Mouse (Mus musculus) cerebellum, adult (tissue): ENCODE measurements at regions not wholly inside any gene's neighbourhood (a gene's known extent, or its start where the extent isn't known, plus 50 kb on each side); places are given as distances from the start of the nearest gene placed in this dataset.

Experiments
- ATAC-seq: cut with Nextera tagmentation; 2 replicates; pipeline ENCODE4 v1.9.2; 2017; ENCODE audit warnings: mild to moderate bottlenecking, moderate library complexity, mixed read lengths; ENCODE audit not compliant: insufficient number of reproducible peaks, low FRiP score, low TSS enrichment

DNA sequence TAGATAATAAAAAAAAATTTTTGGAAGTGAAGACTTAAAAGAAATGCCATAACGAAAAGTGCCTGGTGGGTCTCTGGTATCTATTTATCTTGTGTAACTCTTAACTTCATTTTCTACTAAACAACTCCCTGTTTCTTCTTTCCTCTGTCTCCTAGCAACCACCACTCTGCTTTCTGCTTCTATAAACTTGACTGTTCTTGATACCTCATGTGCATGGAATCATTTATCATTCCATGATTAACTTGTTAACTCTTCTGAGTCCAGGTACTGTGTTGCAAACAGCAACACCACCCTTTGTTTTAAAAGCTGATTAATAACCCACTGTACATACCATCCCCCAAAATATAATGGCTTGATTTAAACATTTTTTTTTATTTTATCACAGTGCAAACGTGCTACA lies 325.0 kb downstream of the Mettl4 start:
- ATAC-seq = no peak

GRCm38 (mm10) chr17:94382993-94383392 lies 366.8 kb downstream of the Mettl4 start:
- ATAC-seq = no peak

- ATAC-seq = no peak
These were observed 414.1 kb downstream of the Mettl4 start for GRCm38 (mm10) chr17:94335688-94336087.

DNA sequence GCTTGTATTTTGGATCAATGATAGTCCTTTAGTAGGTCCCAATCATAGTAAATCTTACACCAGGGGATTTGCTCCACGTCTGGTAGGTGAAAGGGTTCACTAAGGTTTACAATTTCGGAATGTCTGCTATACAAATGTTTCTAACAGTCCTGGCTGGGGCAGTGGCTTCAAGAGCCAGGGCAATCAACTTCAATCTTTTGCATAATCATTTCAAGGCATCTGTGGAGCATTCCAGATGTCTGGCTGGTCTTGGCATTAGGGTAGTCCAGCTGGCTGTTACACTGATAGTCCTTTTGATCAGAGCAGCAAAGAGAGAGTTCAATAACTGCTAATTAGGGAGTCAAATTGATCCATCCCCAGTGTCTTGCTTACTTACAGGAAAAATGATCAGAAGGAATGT lies 423.6 kb downstream of the Mettl4 start:
- no peak for ATAC-seq

GRCm38 (mm10) chr17:94291221-94291620 lies 458.6 kb downstream of the Mettl4 start:
- ATAC-seq = no peak

GRCm38 (mm10) chr17:94287612-94288159 lies 462.1 kb downstream of the Mettl4 start:
- no peak for ATAC-seq

DNA sequence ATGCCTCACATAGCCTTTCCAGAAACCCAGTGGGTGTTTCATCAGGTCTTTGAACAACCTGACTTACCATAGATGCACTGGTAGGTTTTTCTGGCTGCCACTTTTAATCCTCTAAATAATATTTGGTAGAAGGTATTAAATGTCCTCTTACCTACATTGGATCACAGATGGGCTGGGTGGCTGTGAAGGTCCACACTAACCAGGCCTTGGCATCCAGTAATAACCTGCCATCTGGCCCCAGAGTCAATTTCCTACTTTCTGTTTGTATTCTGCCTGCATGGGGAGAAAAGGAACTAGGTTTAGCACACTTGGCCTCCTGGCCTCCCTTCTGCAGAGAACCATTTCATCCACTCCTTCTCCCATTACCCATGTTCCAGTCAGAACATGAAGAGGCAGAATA lies 473.0 kb downstream of the Mettl4 start:
- peak; percentile 72; the same call in 1 of the 2 replicates for ATAC-seq

- ATAC-seq = no peak
These were observed 480.1 kb downstream of the Mettl4 start for GRCm38 (mm10) chr17:94269756-94270155.

DNA sequence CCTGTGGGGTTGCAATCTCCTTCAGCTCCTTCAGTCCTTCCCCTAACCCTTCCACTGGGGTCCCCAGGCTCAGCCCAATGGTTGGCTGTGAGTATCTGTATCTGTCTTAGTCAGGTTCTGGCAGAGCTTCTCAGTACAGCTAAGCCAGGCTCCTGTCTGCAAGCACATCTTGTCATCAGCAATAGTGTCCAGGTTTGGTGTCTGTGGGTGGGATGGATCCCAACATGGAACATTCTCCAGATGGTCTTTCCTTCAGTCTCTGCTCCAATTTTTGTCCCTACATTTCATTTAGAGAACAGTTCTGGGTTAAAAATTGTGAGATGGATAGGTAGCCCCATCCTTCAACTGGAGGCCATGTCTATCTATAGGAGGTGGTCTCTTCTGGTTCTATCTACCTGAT lies 494.2 kb downstream of the Mettl4 start:
- ATAC-seq = no peak

- no peak for ATAC-seq
These were observed 495.0 kb downstream of the Mettl4 start for GRCm38 (mm10) chr17:94254801-94255200.

DNA sequence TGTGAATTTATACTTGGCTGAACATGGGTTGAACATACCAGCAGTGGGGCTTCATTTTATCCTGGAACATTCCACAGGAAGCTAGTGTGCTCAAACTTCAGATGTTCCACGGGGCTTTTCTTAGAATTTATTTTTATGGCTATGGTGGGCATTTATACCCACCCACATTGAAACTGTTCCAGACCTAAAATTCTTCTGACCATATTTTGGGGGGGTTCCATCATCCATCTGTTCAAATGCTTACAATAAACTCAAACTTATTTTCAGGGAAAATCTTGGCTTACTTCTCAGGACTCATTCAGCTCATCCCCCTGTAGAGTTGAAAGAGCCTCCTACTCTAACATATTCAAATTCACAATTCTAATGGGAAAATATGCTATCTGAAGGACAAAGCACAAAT lies 506.0 kb downstream of the Mettl4 start:
- no peak for ATAC-seq

DNA sequence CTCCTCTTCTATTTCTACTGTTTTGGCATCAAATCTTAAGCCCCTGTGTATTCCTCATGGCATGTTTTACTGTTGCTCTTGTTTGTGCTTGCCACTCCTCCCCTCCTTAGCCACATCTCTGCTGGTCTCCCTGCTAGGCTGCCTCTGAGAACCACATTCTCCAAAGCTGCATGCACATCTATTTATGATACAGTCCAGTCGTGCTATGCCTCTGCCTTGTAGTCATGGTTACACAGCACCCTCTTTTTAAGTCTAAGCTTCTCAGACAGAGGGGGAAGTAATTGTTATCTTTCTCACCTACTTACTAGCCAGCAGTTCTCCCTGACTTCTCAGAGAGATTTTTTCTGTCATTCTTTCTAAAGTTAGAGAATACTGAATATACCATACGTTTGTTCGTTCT lies 523.7 kb downstream of the Mettl4 start:
- ATAC-seq = no peak
